Mouse (Mus musculus) cerebellum, adult 2 months (tissue): ENCODE results near the gene Mrps35.

Experiments used
- CTCF ChIP-seq: fragments of 200-500 bp; IDR thresholded peaks from 2 replicates; pipeline ENCODE4 v1.5.1; 2011; ENCODE audit warnings: low read depth, mild to moderate bottlenecking, control low read depth, low read length, moderate library complexity, borderline replicate concordance; ENCODE audit not compliant: insufficient read depth
- POLR2A ChIP-seq: fragments of 200-500 bp; IDR thresholded peaks from 2 replicates; pipeline ENCODE4 v1.6.1; 2011; ENCODE audit warnings: low read length, control low read depth, borderline replicate concordance; ENCODE audit not compliant: insufficient read depth

DNA sequence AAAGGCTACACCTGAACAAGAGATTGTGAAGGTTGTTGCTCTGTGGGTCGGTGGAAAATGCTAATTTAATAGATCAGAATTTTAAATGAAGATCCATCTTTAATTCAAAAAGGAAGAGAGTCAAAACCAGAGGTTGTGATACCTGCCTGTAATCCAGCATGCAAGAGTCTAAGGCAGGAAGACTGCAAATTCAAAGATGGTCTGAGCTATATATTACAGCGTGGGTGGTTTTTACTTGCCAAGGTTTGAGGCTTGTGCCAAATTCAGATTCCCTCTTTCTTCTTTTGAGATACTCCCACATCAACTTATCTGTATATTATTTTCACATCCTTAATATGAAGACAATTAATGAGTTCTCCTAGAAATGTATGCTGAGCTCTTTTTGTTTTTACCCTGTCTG is 14.2 kb upstream of the Mrps35 start:
- no peak for TF ChIP-seq CTCF
- TF ChIP-seq POLR2A, result no peak
